Mouse (Mus musculus): Measurements from ENCODE around the gene Snx29.

Snx29 gene

DNA sequence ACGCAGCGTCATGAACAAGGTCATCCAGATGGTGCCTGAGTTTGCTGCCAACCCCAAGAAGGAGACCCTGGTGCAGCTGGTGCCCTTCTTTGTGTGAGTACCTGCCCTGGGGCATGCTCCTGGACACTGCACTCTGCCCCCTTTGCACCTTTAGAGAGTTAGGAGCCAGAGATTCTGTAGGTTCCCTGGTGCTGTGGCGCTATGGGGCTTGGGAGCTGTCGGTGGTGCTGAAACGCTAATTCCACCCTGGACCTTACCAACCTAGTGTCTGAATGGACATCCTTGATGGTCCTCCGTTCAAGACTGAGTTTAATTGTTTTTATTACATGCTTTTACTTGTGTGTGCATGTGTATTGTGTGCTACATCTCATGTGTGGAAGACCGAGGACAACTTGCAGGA lies 415.6 kb downstream of the Snx29 start:
- peak; percentile 43 for DNase-seq (ENCODE audit: low spot score)

DNA sequence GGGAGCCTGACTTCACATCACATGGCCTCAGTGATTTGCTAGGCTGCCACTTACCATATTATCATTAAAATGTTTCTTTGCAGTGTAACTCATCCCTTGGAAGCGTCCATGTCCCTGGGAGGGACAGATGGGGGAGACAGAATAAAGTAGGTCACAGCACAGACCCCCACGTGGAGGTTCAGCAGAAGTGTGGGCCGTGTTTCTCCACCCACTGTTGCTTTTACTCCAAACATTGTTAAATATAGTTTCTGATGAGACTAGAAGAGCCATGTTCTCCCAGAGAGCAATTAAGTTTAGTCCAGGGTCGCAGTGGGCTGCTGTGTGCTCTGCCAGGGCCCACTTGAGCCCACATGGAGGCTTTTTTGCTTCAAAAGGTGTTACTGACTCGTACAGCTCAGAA lies 419.2 kb downstream of the Snx29 start:
- no peak for DNase-seq (ENCODE audit: low spot score)

DNA sequence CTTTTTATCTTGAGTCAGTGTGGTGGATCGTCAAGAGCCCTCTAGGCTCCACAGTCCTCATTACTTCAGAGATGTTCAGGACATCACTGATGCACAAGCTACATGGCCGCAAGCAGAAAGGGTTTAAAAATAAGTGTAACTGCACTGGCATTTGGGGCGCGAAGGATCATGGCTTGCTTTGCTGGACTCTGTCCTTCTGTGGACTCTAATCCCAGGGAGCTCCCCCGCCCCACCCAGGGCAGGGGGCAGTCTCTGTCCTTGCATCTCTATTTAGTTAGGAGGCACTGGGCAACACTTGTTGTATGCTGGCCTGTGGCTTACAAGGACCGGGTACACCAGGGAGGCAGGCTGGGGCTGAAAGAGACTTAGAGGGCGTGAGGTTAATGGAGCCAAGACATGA lies 419.6 kb downstream of the Snx29 start:
- DNase-seq (ENCODE audit: low spot score): no peak

DNA sequence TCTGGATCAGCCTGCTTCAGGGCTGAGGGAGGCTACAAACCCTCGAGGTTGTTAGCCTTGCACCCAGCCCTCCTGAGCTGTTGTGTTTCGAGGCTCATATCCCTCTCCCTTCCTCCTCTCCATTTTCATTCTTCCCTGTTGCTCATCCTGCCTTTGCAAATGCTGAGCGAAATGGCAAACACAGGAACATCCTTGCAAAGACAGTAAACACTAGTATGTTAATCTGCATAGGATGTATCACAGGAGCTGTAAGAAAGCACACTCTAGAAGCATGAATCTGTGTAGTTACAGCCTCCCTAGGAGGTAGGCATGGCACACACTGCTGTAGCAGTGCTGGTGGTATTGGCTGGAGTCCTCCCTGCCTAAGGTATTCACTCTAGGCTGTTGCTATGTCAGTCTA lies 420.3 kb downstream of the Snx29 start:
- no peak for DNase-seq (ENCODE audit: low spot score)

DNA sequence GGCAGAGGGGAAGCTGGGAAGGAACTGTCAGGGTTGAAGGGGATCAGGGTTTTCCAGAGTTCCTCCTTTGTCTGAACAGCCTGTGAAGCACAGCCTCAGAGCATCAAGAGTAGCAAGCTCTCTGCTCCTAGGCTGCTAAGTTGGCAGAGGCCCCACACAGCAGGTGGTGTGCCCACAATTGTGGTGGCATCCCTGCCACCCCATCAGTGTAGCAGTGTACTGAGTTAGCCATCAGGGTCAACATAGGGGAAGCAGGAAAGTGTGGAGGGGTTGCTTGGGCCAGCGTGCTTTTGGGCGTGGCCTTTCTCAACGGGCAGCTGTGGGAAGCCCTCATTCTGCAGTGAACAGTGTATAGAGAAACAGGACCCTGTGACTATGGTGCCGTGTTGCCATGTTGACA lies 421.0 kb downstream of the Snx29 start:
- no peak for DNase-seq (ENCODE audit: low spot score)

DNA sequence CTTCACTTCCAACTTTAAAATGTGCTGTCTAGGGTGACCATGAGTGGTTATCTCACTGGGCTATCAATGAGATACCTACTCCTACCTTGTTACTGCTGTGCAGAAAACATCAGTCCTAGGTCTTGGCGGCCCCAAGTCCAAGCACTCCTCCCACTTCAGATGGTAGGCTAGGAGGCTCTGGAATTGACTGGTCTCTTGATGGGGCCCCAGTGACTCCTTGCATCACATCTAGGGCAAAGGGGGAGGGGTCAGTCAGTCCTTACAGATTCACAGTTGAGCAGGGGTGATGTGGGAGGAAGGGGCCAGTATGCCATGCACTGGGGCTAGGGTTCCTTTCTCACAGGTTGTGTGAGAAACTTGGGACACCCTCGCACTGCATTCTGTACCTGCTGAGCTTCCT lies 423.3 kb downstream of the Snx29 start:
- DNase-seq (ENCODE audit: low spot score): no peak

DNA sequence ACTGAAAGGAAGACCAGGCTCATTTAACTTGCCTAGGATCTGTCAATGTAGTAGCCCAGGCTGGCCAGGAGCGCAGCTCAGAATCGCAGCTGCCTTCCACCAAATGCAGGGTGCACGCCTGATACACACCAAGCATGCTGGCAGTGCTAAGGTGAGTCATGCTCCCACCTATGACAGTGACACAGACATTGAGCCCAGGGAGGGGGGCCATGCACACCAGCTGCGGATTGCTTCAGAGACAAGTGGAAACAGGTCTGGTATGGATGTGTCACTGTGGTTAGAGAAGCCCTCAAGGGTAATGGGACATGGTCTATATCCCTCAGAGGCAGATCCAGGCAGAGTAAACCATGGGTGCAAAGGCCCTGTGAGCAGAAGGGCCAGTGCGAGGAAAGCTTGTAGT lies 425.2 kb downstream of the Snx29 start:
- no peak for DNase-seq (ENCODE audit: low spot score)

DNA sequence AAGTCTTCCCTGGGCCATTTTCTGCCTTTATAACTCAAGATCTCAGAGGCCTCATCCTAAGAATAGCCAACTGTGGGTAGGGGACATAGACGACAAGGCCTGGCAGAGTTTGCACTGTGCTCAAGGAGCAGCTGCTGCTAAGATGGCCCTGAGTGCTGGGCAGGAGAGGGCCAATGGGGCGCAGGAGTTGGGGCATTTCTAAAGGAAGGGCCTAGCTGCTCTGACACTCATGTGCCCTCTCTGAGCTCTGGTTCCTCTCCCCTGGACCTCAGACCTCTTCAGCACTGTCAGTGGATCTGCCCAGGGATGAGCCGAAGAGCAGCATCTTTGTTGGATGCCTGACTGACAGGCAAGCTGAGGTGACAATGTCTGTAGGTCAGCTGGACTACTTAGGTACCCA lies 426.4 kb downstream of the Snx29 start:
- no peak for DNase-seq (ENCODE audit: low spot score)

DNA sequence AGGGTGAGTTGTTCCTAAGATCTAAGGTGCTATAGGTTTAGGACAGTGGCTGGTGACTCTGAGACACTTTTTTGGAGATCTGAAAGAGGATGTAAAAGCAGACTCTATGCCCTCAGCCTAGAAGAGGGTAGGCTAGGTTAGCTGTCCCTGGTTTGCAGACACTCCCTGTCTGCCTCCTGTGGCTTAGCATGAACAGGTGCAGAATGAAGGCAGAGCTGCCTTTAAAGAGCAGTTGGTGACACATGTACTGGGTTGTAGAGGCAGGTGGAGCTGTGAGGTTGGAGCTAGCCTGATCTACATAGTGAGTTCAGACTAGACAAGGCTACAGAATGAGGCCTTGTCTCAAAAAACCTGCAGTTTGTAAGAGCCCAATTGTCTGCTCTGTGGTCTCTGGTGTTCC lies 427.9 kb downstream of the Snx29 start:
- DNase-seq (ENCODE audit: low spot score): no peak

DNA sequence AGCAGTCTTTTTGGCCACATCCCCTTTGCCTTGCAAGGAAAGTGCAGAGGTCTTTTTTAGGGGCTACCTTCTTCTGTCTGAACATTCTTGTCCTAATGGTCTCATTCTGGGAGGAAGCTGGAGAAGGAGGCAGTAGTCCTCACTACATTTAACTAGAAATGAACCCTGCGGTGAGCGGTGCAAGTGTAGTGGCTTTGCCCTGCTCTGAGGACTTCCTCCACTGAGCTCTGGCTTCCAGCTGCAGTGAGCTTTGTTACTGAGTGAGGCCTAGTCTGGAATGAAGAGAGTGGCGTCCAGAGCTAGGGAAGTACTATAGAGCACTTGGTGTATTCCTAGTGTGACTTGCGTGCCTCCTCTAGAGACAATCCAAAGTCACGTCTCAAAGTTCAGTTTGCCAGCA lies 429.8 kb downstream of the Snx29 start:
- no peak for DNase-seq (ENCODE audit: low spot score)

DNA sequence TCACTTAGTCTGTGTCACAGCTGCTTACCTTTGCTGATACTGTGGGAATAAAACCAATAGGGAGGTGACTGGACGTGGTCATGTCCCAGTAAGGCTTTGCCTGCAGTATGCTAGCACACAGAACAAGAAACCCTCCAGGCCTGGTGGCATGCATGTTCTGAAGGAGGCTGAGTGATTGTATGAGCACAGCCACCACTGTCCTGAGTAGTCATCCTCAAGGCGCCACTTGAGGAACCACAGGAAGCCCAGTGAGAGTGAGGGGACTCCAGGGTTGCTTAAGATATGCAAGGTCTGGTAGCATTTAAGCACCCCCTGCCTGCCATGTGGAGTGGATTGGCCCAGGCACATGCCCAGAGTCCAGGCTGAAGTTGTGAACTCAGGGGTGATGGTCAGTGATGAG lies 430.8 kb downstream of the Snx29 start:
- no peak for DNase-seq (ENCODE audit: low spot score)

DNA sequence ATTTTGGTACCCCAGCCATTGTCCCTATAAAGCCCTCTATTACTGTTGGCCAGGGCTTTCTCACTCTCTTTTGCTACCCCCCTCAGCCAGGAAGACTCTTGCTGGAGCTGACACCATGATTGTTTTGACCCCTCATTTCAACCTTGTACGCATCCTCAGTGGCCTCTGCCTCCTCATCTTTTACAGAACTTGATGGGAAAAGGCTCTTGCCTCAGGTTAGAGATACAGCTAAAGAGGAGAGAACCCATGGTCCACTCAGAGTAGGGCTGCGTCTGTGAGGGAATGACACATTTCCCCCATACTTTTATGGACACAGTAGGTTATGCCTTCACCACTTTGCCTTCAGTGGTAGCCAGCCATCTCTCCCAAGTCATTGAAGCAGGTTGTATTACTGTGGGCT lies 431.4 kb downstream of the Snx29 start:
- no peak for DNase-seq (ENCODE audit: low spot score)

DNA sequence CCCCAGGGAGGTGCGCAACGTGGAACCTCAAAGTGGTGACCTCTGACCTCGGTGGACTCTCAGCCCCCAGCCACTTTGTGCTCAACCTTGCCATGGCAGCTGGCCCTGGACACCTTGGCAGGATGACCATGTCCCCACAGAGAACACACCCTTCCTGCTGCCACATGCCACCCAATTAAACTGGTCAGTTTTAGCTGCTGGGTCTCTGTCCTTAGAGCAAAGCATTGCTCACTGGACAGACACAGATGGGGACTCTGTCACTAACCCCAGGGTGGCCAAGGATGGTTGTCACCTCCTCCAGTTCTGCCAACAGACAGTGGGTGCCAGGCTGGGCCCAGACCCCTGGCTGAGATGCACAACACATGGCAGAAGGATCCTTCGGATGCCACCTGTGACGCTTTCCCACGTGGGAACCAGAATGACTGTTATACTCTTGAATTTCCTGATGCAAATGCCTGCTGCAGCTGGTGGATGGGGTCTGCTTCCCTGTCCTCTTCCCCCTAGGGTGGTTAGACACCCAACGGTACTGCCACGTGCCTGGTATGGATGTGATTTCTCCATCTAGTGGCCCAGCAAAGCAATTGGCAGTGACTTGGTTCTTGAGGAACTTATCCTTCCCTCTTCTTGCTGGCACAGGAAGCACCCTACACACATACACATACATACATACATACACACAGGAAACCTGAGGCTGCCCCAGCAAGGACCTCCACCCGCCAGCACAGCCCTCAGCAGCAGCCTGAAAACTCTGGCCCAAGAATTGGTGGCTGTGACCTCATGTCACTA lies 432.8 kb downstream of the Snx29 start:
- no peak for DNase-seq (ENCODE audit: low spot score)

DNA sequence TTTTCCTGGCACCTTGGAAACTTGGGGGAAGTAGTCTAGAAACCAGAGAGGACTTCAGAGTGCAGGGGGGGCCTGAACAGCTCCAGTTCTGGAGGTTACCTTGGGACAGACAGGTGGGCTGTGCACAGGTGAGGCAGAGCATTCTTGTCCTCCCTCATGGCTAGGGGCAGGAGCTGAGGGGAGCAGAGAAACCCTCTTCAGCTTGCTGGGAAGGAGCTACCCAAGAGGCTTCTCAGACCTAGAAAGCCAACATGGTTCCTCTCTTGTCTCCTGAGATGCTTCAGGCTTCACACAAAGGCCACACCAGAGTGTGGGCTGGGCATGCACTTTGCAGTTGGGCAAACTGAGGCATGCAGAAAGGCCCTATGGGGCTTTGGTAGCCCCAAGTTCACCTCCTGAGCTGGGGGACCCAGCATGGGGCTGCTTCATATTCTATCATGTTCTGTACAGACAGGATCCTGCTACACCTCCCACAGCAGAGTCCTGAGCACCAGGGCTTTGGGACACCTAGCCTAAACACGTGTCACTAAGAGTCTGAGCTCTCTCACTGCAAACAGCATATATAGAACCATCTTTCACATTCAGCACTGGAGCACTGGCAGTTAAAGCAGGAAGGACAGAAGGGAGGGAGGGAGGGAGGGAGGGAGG lies 434.0 kb downstream of the Snx29 start:
- DNase-seq (ENCODE audit: low spot score): no peak

DNA sequence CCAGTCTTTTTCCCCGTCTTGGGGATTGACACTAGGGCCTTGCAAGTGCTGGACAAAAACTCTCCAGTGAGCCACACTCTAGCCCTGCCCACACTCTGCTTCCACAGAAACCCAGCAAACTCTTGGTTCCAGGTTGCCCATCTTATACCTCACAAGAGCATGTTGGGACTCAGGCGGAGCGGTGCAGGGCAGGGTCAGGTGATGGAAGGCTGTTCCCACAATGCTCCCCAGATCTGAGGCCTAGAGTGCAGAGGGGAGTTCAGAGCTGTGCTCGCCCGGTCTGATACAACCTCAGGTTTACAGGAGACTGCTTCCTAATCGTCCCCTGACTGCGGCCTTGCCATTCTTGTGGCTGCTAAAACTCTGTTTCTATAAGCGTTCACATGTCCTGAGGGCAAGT lies 434.8 kb downstream of the Snx29 start:
- no peak for DNase-seq (ENCODE audit: low spot score)

DNA sequence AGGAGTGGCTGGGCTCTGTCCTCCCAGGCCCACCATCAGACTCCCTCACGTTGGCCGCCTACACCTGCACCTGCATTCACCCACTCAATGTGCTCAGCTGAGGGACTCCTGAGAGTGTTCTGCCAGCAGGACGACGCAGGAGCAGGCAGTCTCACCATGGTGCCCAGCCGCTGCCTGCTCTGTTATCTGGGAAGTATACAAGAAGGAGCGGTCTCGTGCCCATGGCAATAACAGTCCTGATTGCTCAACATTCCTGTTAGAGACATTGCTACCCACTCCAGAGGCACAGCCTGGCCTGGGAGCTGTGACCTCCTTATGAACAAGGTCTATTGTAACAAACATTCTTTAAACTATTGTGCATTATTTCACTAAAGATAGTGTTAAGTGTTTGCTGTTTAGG lies 435.2 kb downstream of the Snx29 start:
- DNase-seq (ENCODE audit: low spot score): no peak

DNA sequence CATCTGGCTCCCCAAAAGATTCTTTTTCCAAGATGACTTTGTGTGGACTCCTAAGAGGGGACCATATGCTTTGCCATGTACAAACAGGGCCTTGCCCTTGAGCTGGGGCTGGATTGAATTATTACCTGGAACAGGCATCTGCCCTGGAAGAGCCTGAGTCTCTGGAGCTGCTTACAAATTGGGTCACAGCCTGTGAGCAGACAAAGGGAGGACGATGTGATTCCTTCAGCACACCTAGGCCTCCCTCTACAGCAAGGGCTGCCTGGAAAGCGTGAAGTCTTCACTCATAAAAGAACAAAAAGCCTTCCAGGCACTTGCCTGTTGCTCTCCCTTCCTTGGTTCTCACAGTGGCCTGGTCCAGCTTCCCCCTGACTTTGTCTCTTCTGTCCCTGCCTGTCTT lies 449.6 kb downstream of the Snx29 start:
- DNase-seq (ENCODE audit: low spot score): no peak

DNA sequence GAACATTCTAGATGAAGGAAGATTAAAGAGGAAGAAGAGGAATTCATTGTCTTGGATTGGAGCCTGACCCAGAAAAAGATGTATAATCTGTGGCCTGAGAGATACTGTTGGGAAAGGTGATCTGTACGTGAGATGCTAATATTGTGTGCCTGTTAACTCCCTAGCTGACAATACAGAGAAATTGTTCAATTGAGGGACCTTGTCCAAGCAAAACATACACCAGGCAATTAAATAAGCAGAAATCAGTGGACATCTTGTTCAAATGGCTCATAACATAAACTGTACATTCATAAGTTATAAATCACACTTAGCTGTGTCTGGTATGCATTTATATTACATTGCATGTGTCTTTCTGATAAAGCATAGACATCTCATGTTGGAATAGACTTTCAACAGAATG lies 451.6 kb downstream of the Snx29 start:
- DNase-seq (ENCODE audit: low spot score): no peak

DNA sequence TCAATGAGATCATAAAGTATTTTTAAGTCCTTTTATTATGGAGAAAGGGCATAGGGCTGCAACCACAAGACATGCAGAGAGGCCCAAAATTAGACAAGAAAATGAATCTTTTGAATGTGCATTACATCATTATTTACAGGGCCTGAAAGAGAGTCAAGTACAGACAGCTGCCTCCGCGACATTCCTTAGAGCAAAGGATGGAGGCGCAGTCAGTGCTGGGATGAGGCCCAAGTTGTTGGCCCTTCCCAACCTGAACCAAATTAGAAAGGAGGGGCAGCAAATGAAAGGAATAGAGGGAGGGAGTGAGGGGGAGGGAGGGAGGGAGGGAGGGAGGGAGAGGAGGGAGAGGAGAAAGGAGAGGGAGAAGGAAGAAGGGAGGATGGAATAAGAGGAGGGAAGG lies 453.8 kb downstream of the Snx29 start:
- no peak for DNase-seq (ENCODE audit: low spot score)

DNA sequence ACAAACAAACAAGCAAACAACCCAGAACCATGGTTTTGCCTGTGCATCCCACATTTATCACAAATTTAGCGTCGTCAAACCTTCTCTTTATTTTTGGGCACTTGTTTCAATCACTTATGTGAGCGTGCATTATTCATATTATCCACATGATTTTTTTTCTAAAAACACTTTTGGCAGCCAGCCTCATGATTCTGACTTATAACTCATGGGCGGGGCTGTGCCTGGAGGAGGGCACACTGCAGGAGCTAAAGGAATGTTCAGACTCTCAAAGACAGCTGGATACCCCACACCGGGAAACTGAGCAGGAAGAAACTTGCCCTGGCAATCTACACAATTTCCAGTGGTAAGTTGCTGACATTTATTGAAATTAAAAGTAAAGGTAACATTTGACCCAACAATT lies 455.5 kb downstream of the Snx29 start:
- DNase-seq (ENCODE audit: low spot score): no peak

DNA sequence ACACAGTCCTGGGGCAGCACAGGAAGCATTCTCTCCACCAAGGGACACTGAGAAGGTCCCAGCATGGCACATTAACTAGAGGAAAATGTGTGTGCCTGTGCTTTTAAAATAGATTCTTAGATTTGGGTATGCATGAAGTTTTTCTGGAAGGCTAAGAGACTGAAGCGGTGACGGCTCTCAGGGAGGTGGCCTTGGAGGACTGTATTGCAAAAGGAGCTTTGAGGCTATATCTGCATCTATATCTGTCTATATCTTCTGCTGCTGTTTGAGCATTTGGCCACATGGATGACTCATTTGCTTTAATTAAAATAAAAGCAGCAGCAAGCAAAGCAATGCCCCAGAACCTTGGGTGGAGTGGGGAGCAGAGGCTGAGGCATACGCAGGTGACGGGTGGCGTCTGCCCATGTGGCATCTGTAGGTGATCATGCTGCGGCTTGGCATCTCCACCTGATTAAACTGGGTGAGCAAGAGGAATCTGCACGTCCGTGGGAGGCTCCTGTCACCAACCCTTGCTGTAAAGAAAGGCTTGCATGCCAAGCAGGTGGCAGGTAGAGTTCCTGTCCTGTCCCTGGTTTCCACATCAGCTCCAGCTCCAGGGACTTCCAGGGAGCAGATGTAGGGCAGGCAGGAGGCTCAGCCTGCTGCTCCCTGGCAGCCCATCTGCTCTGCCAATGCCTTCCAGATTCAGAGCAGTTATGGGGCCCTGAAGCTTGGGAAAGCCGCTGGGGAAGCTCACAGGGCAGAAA lies 456.2 kb downstream of the Snx29 start:
- DNase-seq (ENCODE audit: low spot score): no peak

DNA sequence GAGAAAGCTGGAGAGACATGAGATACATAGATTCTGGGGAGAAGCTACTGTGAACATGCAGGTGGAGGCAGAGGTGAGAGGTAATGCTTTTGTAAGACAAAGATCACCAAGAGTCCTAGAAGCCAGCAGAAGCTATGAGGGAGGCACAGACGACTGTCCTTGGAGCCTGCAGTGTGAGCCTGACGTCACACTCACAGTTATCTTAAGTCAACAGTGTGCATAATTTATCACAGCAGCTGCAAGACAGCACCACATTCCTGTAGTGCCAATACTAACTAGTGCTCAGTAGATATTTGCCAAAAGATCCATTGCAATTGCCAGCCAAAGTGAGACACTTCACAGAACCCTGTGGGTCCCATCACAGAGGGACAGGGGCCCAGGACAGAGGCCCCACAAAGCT lies 459.4 kb downstream of the Snx29 start:
- peak; percentile 14 for DNase-seq (ENCODE audit: low spot score)

DNA sequence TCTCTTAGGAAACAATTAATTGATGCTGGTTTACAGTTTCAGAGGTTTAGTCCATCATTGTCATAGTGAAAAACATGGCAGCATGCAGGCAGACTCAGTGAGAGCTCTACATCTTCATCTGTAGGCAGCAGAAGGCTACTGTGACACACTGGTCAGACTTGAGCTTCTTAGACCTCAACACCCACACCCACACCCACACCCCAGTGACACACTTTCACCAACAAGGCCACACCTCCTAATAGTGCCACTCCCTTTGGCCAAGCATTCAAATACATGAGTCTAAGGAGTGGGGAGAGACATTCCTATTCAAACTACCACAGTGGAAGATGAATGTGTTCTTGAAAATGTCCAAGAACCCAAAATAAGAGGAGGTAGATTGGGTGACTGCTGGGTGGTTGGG lies 460.6 kb downstream of the Snx29 start:
- DNase-seq (ENCODE audit: low spot score): no peak

Measured in ovary, postnatal 36 days (tissue).